Mouse (Mus musculus) E14TG2a.4 (cell line): Measurements from ENCODE around the gene Abca8a.
"Not testable (repeated sequence)": the region's sequence is repeated elsewhere in the genome, so short reads cannot be mapped to it uniquely, and the experiment has no call there.

ENCODE experiments used
- CTCF ChIP-seq: conservative IDR thresholded peaks from 2 replicates; pipeline ENCODE4 v1.5.1; 2014; ENCODE audit warnings: low read length
- NANOG ChIP-seq: IDR thresholded peaks from 2 replicates; pipeline ENCODE4 v1.6.1; 2014; ENCODE audit warnings: borderline replicate concordance, low read length, mixed read lengths
- POU5F1 ChIP-seq: IDR thresholded peaks from 2 replicates; pipeline ENCODE4 v1.6.1; 2014; ENCODE audit warnings: low read length, borderline replicate concordance

DNA sequence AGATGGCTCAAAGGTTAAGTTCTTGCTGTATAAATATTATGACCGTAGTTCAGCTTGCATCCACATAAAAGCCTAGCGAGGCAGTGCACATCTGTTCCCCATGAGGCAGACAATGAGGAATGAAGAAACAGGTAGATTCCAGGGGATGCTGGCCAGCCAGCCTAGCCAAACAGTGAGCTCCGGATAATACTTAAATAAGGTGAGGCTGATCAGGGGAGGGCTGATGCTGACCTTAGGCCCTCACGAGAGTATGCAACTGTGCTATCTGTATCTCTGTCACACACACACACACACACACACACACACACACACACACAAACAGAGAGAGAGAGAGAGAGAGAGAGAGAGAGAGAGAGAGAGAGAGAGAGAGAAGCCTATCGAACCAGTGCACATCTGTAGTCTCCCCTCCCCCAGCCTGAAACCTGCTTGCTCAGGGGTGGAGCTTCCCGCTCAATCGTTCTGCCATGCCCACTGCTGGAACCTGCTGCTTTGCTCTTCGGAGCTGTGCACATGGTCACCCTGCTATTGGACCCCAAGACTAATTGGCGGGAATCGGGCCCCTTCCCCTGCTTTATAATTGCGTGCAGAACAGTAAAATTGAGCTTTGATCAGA, 108.2 kb downstream of the Abca8a start:
- not testable (repeated sequence) for TF ChIP-seq CTCF, NANOG, POU5F1
